Mouse (Mus musculus): ENCODE data around the gene Rgs8.

Rgs8 gene

GRCm38 (mm10) chr1:153742374-153743155 is 89.7 kb downstream of the Rgs8 start:
- DNase-seq (ENCODE audit: low spot score): peak; percentile 55

GRCm38 (mm10) chr1:153746119-153746670 is 93.4 kb downstream of the Rgs8 start:
- no peak for DNase-seq (ENCODE audit: low spot score)

GRCm38 (mm10) chr1:153746728-153747127 is 93.9 kb downstream of the Rgs8 start:
- DNase-seq (ENCODE audit: low spot score): no peak

- DNase-seq (ENCODE audit: low spot score): no peak
Measured at GRCm38 (mm10) chr1:153747861-153748530, 95.2 kb downstream of the Rgs8 start.

- DNase-seq (ENCODE audit: low spot score): no peak
Measured at GRCm38 (mm10) chr1:153748549-153748948, 95.7 kb downstream of the Rgs8 start.

GRCm38 (mm10) chr1:153749211-153749801 is 96.5 kb downstream of the Rgs8 start, which contains the start of gene Rnasel:
TSS of gene Rnasel (plus strand) at chr1:153749426.
- peak; percentile 44 for DNase-seq (ENCODE audit: low spot score)
